Mouse (Mus musculus) layer of hippocampus, postnatal 10 days (tissue): Measurements from ENCODE around the gene Pcx. TPM values are rescaled to one million over a fixed set of nuclear protein-coding genes. Genes with fewer than 3 reads are reported as not detected.
A peak's percentile ranks its signal among the peaks of the same experiment; 100 is the strongest.

Experiments
- DNase-seq, 2 experiments: peaks; one replicate each; pipeline ENCODE4 v3.0.0; 2021; ENCODE audit warnings: low spot score in 2 of 2
- total RNA-seq, 2 experiments: library from RNA; stranded (reverse); gene quantifications; 2 replicates each; pipeline ENCODE4 v1.2.3; 2021

The Pcx gene
- total RNA-seq, 2 experiments from 2014 or later, result 39.4 to 47.9 TPM

DNA sequence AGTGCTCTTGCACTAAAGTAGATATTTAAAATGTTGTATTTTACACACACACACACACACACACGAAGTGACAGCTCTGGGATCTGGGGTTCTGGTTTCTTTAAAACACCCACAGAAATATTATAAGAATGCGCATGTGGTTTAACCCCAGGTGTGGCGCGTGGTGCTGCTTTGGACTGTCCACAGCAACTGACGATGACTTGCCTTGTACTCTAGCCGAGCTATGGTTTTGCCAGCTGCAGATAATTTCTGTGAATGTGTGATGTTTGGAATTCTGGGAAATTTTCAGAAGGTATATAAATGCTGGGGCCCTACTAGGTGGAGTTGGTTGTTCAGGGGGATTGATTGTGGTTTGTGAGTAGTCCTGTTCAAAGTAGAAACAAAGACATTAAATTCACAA lies 37.5 kb downstream of the Pcx start:
- DNase-seq, result no peak

DNA sequence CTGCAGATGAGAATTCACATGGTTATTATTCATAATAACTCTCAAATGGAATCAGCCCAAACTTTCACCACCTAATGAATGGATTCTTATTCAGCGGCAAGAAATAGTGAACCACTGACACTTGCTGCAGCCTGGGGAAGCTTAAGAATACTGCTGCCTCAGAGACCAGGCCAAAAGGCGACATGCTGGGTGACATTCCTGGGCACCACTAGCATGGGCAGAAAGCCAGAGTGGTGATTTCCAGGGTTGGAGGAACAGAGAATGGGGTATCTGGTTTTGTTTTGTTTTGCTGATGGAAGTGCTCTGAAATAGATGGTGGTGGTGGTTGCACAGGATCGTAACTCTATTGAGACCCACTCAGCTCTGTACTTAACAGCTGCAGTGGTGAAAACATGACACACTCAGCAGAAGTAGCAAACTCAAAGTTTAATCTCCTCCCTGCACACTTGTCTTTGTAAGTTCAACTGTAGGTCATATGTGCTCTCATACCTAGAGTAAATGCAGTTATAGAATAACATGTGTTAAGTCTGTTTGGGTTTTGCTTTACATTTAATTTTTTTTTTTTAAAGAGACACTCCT lies 38.1 kb downstream of the Pcx start:
- DNase-seq, result no peak

DNA sequence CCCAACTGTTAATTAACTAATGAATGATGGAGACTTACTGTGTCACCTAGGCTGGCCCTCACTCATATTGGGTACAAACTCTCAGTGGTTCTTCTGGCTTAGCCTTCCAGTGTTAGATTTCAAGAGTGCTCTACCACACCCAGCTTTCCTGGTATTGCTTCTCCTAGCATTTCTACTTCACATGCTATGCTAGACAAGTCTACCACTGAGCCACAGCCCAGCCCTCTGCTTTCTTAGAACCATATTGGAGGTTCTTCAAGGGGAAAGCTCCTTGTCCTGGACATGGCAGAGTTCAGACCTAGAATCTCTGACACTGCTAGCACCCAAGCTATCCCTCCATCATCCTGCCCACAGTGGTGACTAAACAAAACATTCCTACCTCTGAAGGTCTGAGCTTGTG lies 44.0 kb downstream of the Pcx start:
- DNase-seq, result no peak

DNA sequence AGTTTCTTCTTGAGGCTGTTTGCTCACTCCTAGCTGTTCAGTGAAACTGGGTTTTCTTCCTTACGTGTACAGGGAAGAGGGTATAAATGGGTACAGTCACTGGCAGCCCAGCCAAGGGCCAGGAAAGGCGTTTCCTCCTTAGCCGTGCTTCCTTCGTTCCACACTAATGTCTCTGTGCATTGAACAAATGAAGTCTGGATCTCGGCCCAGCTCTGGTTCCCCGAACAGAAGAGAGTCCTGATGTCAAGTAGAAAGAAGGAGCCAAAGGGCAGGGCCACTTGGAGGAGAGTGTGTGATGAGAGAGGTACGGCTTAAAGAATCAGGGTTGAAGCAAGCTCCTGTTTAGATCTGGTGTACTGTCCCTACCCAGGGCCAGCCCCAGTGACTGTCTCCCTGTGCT lies 44.8 kb downstream of the Pcx start:
- DNase-seq, result no peak

DNA sequence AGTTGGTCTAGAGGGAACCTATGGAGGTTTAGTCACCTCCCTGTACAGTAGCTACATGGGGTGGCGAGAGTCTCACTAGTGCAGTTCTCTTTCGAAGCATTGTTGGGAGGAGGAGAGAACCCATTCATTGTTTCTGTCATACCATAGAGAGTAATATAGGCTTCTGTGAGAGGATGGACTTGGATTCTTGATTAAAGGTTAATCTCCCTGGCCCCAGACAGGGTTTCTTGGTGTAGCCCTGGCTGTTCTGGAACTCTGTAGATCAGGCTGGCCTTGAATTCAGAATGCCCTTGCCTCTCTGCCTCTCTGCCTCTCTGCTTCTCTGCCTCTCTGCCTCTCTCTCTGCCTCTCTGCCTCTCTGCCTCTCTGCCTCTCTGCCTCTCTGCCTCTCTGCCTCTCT lies 46.5 kb downstream of the Pcx start:
- DNase-seq, result no peak

DNA sequence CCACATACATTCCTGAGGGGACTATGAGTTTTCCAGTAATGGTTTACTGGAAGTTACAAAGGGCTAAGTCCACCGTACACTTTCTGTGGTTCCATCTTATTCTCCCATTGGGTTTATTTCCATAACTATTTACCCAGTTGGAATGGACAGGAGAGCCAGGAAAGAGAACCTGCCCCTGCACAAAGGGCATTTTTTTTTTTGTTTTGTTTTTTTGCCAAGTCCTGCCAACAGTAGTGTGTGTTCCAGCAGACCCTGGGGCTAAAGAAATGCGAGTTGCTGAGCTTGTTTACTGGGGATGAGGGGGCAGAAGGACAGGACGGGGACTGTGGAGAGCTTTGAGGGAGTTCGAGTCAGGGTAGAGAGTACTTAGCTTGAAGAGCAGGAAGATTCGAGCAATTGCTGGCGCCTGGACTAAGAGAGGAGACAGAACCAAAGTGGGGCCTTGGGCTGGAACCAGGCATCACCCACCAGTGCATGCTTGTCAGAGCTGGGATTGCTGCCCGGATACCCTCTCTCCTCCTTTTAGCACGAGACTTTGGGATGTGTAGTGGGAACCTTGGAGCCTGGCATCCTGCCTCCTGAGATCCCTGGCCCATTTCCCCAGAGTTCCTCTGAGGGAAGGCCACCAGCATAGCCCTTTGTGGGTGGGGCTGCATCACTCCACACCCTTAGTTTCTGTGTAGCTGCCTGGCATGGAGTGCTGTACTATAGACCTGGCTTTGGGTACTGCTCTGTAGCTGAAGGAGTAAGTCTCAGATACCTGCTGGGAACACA lies 47.7 kb downstream of the Pcx start:
- peak; percentile 64 to 72 for DNase-seq

DNA sequence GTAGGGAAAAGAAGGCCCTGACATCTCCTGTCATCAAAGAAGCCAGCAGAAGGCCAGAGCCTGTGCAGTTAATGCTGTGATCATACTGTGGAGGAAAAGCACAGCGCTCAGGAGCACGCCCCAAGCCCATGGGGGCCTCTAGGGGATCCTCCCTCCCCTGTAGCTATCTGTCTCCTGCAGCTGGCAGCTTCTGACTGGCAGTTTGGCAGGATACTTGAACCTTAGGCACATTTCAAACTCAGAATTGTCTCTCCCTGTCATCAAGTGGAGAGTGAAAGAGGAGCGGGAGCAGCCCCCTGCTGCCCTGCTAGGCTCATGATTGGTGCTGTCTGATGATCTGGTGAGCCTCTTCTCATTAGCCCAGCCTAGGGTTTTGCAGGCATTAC lies 48.3 kb downstream of the Pcx start:
- DNase-seq, result no peak

DNA sequence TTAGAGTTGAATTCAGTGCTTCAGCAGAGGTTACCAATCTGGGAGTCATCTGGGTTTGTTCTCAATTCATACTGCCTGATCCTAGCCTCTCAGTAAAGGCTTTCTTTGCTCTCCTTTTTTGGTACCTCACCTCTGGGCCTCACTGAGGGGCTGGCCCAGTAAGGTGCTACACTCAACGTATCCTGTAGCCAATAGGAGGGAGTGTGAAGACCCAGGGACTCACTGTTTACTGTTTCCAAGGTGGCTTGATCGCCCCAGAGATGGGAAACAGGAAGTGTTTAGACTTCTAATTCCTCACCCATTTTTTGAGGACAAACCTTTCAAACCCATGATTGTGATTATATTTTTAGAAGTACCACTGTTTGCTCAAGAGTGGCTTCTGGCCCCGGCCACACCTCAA lies 48.7 kb downstream of the Pcx start:
- DNase-seq, result no peak

DNA sequence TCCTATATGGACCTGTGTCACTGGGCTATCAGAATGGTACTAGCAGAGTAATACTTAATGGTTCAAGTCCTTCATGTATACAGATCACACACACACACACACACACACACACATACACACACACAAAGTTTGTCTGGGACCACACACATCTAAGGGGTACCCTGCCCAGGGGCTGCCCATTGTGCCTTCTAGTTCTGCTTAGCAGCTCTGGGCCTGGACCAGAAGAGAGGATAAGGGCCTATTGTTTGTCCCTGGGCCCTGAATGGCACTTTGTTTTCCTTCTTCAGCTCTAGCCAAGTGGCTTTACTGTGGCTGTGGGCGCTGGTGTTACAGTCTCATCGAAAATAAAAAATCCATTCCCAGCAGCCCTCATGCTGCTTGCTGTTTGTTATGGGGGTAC lies 49.3 kb downstream of the Pcx start:
- peak in 1 of 2 experiments; percentile 33 for DNase-seq

DNA sequence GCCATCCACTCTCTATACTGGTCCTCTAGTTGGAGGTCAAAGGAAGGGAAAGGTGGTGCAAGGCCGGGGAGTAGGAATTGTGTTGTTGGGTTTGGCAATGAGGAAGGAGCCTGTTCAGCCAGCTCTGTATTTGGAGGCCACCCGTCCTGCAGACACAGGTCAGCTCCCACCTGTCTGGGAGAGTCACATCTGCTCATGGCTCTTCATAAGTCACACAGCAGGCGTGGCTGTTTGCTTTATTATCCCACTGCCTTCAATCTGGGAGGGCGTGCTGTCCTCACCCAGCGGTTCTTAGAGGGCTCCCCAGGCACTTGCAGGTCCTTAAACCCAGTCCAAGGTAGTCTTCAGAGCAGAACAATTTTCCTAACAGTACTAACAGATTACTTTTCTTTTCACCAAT lies 49.9 kb downstream of the Pcx start:
- DNase-seq, result no peak

DNA sequence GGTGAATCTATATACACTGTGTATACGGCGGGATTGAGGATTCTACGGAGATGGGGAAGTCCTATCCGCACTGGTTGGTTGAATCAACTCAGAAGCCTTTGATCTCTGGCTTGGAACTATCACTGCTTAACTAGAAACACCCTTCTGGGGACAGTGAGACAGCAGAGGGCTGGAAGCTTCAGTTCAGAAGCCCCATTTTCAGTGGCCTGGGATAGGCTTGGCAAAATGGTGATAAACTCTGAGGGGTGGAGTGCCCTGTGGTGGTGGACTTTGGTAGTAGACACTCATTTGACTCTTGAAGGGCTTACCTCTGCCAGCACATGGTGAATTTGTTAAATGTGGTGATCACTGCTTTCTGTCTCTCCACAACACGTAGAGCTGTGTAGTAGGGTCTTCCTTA lies 55.4 kb downstream of the Pcx start:
- DNase-seq, result no peak

DNA sequence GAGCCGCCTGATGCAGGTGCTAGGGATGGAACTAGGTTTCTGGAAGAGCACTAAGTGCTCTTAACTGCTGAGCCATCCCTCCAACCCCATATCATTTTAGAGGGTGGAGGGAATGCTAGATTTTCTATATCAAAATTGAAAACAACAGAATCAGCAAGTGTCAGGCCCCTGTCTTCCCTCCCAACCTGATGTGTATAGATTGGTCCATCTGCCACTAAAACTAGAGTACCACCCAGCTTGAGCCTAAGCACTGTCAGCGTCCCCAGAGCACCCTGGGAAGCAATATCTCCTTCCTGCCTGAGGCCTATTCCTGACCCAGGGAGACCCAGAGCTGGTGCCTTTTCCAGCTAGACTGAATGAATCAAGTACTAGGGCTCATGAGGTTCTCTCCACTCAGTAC lies 56.6 kb downstream of the Pcx start:
- DNase-seq, result no peak

DNA sequence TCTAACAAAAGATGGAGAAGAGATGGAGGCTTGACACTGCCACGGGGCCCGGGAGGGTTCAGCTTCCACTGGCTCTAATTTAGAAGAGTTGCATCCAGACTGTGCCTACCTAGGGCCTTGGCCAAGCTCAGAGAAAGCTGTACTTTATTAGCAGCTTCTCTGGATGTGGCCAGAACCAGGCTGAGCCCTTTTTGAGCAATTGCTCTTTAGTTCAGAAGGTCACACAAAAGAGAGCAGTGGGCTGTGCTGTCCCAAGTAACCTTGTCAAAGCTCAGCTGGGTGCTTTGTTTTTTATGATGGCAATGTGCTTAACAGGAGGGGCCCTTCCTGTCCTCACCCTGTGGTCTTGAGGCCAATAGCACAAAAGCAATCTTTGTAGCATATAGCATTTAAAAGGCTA lies 57.4 kb downstream of the Pcx start:
- DNase-seq, result no peak

DNA sequence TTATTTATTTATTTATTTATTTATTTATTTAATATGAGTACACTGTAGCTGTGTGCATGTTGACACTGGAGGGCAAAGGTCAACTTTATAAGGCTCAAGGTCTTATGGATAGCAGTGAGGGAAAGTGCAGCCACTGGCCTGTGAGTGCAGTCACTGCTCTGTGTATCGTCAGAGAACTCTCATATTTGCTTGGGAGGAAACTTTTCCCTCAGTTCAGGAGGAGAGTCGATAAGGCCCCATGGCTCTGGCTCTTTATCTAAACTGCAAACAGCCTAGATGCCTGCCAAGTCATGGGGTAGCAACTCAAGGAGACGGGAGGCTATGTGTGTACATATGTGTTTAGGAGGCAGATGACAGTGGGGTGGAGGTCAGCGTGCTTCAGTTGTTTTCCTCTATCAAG lies 58.6 kb downstream of the Pcx start:
- no peak for DNase-seq

DNA sequence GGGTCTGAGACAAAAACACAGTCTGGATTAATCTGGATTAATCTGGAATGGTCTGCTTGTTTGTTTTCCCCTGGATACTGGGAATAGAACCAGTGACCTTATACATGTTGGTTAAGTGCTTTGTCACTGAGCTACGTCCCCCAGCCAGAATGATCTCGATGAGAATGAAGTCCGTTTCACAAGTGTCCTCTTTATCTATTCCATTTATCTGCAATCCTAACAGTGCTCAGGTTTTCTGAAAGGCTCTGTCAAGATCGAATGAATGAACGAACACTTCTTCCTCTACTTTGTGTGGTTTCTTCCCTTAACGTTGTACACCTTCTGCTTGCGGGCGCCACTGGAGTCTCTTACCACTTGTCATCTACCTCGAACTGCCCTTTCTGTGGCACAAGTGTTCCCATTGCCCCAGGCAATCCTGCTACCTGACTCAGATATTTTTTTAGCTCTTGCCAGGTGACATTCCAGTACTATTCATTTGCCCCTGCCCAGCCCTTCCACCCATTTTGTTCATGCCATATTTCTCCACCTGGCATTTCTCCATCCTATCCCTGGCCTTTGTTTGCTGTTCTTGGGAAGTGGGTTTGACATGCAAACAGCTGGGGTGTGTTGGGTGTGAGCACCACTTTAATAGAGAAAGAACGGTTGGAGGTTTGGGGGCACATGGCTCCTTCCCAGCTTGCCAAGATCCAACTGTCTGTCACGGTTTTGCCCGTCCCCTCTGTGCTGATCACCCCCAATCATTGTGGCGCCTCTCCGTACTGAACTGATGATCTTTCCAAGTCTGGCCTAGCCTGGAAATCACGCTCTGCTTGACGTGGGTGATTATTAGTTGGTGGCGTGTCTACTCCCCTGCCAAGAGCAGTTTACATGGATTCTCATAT lies 59.3 kb downstream of the Pcx start:
- peak; percentile 41 to 47 for DNase-seq

DNA sequence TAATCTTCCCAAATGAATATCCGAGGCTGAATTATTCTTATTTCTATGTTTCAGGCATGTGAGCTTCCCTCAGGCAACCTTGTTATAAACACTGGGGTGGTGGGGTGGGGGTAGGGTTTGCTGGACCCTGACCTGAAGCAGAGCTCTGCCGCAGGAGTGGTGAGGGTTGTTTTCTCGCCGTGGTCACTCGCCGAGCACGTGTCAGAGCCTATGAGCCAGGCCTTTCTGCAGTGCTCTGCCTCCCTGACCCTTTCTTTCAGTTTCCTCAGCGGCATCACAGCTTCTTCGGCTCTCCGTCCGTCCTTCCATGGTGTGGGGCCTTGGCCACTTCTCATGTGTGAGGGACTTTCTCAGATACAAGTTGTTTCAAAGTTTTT lies 60.0 kb downstream of the Pcx start:
- DNase-seq, result no peak

DNA sequence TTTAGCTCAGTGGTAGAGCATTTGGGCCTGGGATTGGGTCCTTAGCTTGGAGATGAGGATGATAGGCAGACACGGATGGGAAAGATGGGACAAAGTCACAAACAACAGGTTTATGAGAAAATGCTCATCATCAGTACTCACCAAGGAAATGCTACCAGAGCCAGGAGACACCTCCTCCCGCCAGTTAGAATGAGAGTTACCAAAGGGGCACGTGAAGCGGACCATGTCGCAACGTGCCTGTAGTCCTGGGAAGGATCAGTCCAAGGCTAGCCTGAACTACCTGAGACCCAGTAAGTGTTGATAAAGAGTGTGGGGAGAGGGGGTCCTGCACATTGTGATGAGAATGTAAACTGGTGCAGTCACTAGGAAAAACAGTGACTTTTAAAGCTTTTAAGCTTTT lies 60.5 kb downstream of the Pcx start:
- no peak for DNase-seq

DNA sequence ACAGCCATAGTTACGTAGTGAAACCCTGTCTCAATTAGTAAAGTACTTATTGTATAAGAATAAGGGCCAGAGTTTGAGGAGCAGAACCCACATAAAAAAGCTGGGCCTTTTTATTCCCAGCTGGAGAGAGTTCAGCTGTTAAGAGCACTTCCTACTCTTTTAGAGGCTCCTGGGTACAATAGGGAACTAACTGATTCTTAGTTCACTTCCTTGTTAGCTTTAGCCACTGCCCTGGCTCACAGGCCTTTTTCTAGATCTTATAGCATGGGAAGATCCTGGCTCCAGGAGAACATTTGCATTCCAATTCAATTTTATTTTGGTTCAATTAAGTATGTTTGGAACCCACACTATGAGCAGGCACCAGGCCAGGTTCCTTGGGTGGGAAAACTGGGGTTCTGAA lies 61.4 kb downstream of the Pcx start:
- no peak for DNase-seq

DNA sequence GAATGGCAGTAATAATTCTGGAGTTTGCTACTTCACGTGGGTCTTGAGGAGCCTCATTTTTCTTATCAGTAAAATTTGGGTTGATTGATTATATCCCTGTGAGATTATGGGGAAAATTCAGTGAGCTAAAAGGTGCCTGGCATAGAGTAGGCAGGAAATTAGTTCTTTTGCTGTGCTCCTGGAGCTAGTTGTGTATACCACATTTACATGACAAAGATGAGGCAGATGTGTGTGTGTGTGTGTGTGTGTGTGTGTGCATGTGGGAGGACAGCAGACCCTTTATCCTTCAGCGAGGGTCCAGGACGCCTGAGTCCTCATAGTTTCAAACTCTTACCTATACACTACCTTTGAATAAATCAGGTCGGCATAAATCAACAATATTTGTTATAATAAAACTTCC lies 61.8 kb downstream of the Pcx start:
- DNase-seq, result no peak

DNA sequence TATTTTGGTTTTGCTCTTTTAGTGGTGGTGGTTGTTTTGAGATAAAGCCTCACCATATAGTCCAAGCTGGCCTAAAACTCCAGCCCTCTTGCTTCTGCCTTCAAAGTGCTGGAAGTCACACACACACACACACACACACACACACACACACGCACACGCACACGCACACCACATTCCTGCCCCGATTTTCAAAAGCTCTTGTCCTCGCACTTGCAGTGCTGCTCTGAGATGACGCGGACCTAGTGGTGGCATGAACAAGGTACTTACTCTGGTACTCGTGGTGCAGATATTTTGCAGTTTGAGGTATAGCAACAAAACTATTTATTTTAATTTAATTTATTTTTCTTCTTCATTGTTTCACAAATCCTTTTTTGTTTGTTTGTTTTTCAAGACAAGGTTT lies 62.2 kb downstream of the Pcx start:
- no peak for DNase-seq

DNA sequence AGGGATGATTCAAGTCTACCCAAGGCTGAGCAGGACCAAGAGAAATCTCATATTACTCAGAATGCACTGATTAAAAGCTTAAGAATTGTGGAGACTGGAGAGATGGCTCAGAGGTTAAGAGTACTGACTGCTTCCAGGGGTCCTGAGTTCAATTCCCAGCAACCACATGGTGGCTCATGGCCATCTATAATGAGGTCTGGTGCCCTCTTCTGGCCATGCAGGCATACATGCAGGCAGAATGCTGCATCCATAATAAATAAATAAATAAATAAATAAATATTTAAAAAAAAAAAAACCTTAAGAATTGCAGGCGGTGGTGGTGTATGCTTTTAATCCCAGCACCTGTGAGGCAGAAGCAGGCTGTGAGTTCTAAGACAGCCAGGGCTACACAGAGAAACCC lies 63.0 kb downstream of the Pcx start:
- DNase-seq, result no peak

DNA sequence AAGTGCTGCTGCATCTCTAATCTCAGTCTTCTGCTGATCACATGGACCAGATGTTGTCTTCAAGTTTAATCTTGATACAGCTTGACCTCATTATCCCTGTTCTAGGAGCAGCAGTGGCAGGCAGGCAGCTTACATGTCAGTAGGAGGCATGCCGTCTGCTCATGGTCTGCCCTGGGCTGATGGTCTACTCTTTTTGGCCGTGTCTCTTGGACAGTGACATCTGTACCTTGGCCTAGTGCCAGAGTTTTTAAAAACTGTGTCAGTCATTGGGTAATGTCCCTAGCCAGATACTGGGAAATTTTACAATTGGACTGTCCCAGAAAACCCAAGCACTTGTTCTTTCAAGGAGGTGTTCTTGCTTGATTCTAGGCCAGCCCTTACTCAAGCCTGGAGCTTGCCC lies 68.5 kb downstream of the Pcx start:
- no peak for DNase-seq
